Mouse (Mus musculus): ENCODE results near the gene Plcb1.

GRCm38 (mm10) chr2:135500872-135501271 is 715.0 kb downstream of the Plcb1 start:
- no peak for TF ChIP-seq GATA1 (IDR thresholded peaks at IDR 0.05; ENCODE audit: low read length)
- no peak for TF ChIP-seq TAL1 (IDR thresholded peaks at IDR 0.05; ENCODE audit: low read length)
